Mouse (Mus musculus) lung, adult 2 months (tissue): Measurements from ENCODE around the gene Tulp1.

Experiments used
- CTCF ChIP-seq: fragments of 200-500 bp; IDR thresholded peaks from 2 replicates; pipeline ENCODE4 v1.5.1; 2011; ENCODE audit warnings: mild to moderate bottlenecking, low read length, control low read depth; ENCODE audit not compliant: insufficient read depth
- POLR2A ChIP-seq: fragments of 200-500 bp; IDR thresholded peaks from 2 replicates; pipeline ENCODE4 v1.6.1; 2011; ENCODE audit warnings: low read depth, mild to moderate bottlenecking, control low read depth, low read length, borderline replicate concordance; ENCODE audit errors: extremely low read depth

DNA sequence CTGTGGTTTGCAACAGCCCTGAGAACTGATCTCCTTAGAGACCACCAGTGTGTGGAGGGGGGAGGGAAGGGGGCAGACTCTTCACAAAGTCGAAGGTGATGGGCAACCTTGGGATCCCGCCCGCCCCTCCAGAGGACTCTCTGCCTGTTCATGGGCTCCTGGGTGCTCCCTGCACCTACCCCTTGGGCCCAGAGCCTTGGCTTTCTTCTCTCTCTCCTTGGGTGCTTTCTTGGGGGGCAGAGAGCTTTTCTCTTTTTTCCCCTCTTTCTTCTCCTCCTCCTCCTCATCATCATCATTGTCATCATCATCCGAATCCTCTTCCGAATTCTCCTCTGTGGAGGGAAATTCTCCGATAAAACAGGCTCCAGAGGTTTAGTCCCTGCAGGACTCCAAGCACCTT lies 1.5 kb downstream of the Tulp1 start:
- TF ChIP-seq CTCF (no peak), POLR2A (no peak)
